Mouse (Mus musculus) ES-Bruce4 (cell line): ENCODE results near the gene Fes.

Experiments used
- CTCF ChIP-seq: IDR thresholded peaks from one replicate; pipeline ENCODE4 v1.8.1; 2011; ENCODE audit warnings: low read depth, low read length
- EP300 ChIP-seq: IDR thresholded peaks from 2 replicates; pipeline ENCODE4 v1.6.1; 2011; ENCODE audit warnings: low read depth, low read length; ENCODE audit not compliant: insufficient read depth
- POLR2A ChIP-seq: IDR thresholded peaks from one replicate; pipeline ENCODE4 v1.8.1; 2011; ENCODE audit warnings: low read length; ENCODE audit not compliant: insufficient read depth

- no peak for TF ChIP-seq EP300
- no peak for TF ChIP-seq CTCF
- TF ChIP-seq POLR2A, result no peak
These were observed 50.8 kb downstream of the Fes start for GRCm38 (mm10) chr7:80336932-80337331.
